Mouse (Mus musculus) cerebellum, adult 11-12 months (tissue): ENCODE measurements around the gene Ppp2ca.
A peak's percentile ranks its signal among the peaks of the same experiment; 100 is the strongest.
"Not testable (repeated sequence)": the region's sequence is repeated elsewhere in the genome, so short reads cannot be mapped to it uniquely, and the experiment has no call there.

Source experiments
- DNase-seq: peaks from one replicate; pipeline ENCODE4 v3.0.0; 2022

The Ppp2ca gene

DNA sequence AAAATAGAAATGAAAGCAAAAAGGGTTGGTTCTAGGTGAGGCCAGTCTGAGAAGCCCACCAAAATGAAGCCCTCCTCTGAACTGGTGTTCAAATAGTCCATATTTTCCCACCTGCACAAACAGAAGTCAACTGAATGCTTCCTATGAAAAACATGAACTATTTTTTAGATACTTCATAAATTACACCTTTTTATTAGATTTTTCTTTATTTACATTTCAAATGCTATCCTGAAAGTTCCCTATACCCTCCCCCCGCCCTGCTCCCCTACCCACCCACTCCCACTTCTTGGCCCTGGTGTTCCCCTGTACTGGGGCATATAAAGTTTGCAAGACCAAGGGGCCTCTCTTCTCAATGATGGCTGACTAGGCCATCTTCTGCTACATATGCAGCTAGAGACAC is 46.9 kb downstream of the Ppp2ca start, which contains the start of gene Olfr1373:
Olfr1373 (minus strand) TSS at position 101 of the 400 bp plus-strand sequence.
- DNase-seq, result not testable (repeated sequence)

DNA sequence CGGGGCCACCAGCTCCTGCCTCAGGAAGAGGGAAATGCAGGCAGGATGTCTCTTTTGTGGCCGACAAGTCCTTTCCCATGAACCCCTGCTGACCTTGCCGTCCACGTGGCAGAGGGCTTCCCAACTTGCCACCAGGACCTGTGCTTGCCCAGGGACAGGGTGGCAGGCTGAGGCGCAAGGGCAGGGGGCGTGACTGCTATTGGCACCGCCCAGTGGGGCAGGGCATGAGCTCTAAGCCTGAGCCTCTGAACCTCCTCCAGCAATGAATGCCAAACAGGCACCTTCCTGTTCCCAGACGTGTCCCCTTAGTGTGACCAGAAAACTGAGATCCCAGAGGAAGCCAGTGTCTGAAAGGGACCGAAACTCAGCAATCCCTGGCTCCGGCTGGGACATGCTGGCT is 65.4 kb downstream of the Ppp2ca start:
- no peak for DNase-seq

DNA sequence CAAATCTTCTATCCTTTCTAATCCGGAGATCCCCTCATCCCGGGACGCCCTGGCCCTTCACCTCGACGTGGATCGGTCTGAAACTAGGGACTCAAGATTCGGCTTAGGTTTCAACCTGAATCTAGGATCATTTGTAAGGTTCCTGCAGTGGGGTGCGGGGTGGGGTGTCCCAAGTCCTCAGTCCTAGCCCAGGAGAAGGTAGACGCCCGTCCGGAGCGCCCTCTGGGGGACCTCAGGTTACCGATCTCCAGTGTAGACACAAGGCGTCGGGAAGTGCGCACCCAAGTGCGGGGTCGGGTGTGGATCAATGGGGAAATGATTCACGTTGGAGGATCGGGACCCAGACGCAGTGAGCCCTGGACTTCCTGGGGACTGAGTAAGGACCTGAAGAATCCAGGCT is 68.6 kb downstream of the Ppp2ca start:
- peak; percentile 4 for DNase-seq

DNA sequence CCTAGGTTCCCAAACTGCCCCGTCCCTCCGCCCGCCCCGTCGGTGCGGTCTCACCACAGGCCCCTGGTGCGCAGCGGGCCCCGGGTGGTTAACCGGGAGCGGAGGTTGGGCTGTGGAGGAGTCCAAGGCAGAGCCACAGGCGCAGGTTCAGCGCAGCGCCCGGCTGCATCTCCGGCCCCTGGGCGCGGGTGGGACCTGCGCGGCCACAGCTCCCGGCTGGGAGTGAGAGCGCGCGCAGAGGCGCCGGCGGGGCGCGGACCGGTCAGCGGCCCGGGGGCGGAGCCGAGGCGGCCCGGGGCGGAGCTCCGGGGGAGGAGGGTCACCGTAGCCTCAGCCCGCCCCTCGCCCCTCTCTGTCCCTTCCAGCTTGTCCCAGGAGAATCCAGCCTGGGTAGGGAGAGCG is 69.4 kb downstream of the Ppp2ca start:
- DNase-seq, result not testable (repeated sequence)

DNA sequence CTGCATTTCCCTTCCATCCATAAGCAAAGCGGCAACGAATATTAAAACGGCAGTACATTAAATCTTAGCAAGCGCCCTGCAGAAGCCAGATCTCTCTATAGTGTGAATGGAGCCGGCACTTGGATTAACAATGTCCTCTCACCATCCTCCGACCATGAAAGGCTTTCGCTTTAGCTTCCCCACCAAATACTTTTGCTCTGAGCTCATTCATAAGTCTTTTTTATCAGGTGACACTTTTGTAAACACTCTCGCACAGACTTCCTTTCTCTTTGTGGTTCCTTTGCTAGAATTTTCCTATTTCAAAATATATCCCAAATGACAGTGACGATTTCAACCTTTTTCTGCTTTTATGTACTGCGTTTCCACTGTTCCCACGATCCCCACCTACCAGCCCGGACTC is 70.0 kb downstream of the Ppp2ca start:
- no peak for DNase-seq
